Mouse (Mus musculus): ENCODE results near the gene Dync2li1.

Gene Dync2li1

GRCm38 (mm10) chr17:84645119-84645518 lies 18.8 kb downstream of the Dync2li1 start:
- no peak for DNase-seq (ENCODE audit: extremely low read depth, low read depth)

GRCm38 (mm10) chr17:84645894-84646293 lies 19.6 kb downstream of the Dync2li1 start:
- DNase-seq (ENCODE audit: extremely low read depth, low read depth) = no peak

GRCm38 (mm10) chr17:84646477-84646876 lies 20.2 kb downstream of the Dync2li1 start:
- DNase-seq (ENCODE audit: extremely low read depth, low read depth) = no peak

- DNase-seq (ENCODE audit: extremely low read depth, low read depth) = no peak
Observed at GRCm38 (mm10) chr17:84647630-84648029, 21.3 kb downstream of the Dync2li1 start.

GRCm38 (mm10) chr17:84650302-84651017 lies 24.2 kb downstream of the Dync2li1 start:
- DNase-seq (ENCODE audit: extremely low read depth, low read depth) = no peak

GRCm38 (mm10) chr17:84653544-84653943 lies 27.2 kb downstream of the Dync2li1 start:
- DNase-seq (ENCODE audit: extremely low read depth, low read depth) = no peak

GRCm38 (mm10) chr17:84656205-84656604 lies 29.9 kb downstream of the Dync2li1 start:
- DNase-seq (ENCODE audit: extremely low read depth, low read depth) = no peak

- no peak for DNase-seq (ENCODE audit: extremely low read depth, low read depth)
Observed at GRCm38 (mm10) chr17:84656653-84657421, 30.5 kb downstream of the Dync2li1 start.

- DNase-seq (ENCODE audit: extremely low read depth, low read depth) = no peak
Observed at GRCm38 (mm10) chr17:84657422-84657732, 31.1 kb downstream of the Dync2li1 start.

- DNase-seq (ENCODE audit: extremely low read depth, low read depth) = no peak
Observed at GRCm38 (mm10) chr17:84657782-84658181, 31.5 kb downstream of the Dync2li1 start.

GRCm38 (mm10) chr17:84658195-84658594 lies 31.9 kb downstream of the Dync2li1 start:
- no peak for DNase-seq (ENCODE audit: extremely low read depth, low read depth)

- no peak for DNase-seq (ENCODE audit: extremely low read depth, low read depth)
Observed at GRCm38 (mm10) chr17:84658951-84659350, 32.7 kb downstream of the Dync2li1 start.

GRCm38 (mm10) chr17:84665053-84665452 lies 38.8 kb downstream of the Dync2li1 start:
- no peak for DNase-seq (ENCODE audit: extremely low read depth, low read depth)

GRCm38 (mm10) chr17:84665691-84666090 lies 39.4 kb downstream of the Dync2li1 start:
- no peak for DNase-seq (ENCODE audit: extremely low read depth, low read depth)

- no peak for DNase-seq (ENCODE audit: extremely low read depth, low read depth)
Observed at GRCm38 (mm10) chr17:84667848-84668247, 41.6 kb downstream of the Dync2li1 start.

GRCm38 (mm10) chr17:84672376-84673369 lies 46.4 kb downstream of the Dync2li1 start:
- DNase-seq (ENCODE audit: extremely low read depth, low read depth) = no peak

- no peak for DNase-seq (ENCODE audit: extremely low read depth, low read depth)
Observed at GRCm38 (mm10) chr17:84674048-84674447, 47.8 kb downstream of the Dync2li1 start.

- no peak for DNase-seq (ENCODE audit: extremely low read depth, low read depth)
Observed at GRCm38 (mm10) chr17:84675204-84675603, 48.9 kb downstream of the Dync2li1 start.

GRCm38 (mm10) chr17:84675951-84676366 lies 49.7 kb downstream of the Dync2li1 start, which contains the start of gene Abcg8:
Gene Abcg8 (plus strand): TSS chr17:84676302.
- no peak for DNase-seq (ENCODE audit: extremely low read depth, low read depth)

- no peak for DNase-seq (ENCODE audit: extremely low read depth, low read depth)
Observed at GRCm38 (mm10) chr17:84677595-84677994, 51.3 kb downstream of the Dync2li1 start.

GRCm38 (mm10) chr17:84681670-84682069 lies 55.4 kb downstream of the Dync2li1 start:
- no peak for DNase-seq (ENCODE audit: extremely low read depth, low read depth)
